Mouse (Mus musculus) CH12.LX (cell line): ENCODE data around the gene Gm7137. TPM values are rescaled to one million over a fixed set of nuclear protein-coding genes. Genes with fewer than 3 reads are reported as not detected.

Experiments
- DNase-seq: peaks from one replicate; pipeline ENCODE4 v3.0.0-alpha.2; 2013; ENCODE audit errors: extremely low read depth
- H3K27ac ChIP-seq: 2 replicates; pipeline ENCODE4 v1.5.1; 2012; ENCODE audit warnings: low read depth, mild to moderate bottlenecking, control low read depth, moderate library complexity; ENCODE audit not compliant: insufficient read depth
- H3K27me3 ChIP-seq: replicated peaks from 2 replicates; pipeline ENCODE3; 2012; ENCODE audit warnings: inconsistent platforms
- H3K36me3 ChIP-seq, 2 experiments: replicated peaks in 1 of 2; 2 replicates each; pipeline versions ENCODE3 to v1.6.1; 2012; ENCODE audit warnings: inconsistent platforms in 1 of 2, low read length in 1 of 2, mild to moderate bottlenecking in 1 of 2, mixed read lengths in 1 of 2, moderate library complexity in 1 of 2; ENCODE audit not compliant: control insufficient read depth in 1 of 2, insufficient read depth in 1 of 2
- H3K4me1 ChIP-seq, 2 experiments: 2 replicates each; pipeline ENCODE4 v1.6.1; 2012; ENCODE audit warnings: inconsistent platforms in 1 of 2, moderate library complexity in 1 of 2; ENCODE audit not compliant: insufficient read depth in 2 of 2, control insufficient read depth in 1 of 2
- H3K4me2 ChIP-seq: 2 replicates; pipeline ENCODE4 v1.6.1; 2012; ENCODE audit warnings: low read depth, mild to moderate bottlenecking, control low read depth; ENCODE audit not compliant: poor library complexity, insufficient read depth, severe bottlenecking
- H3K4me3 ChIP-seq, 3 experiments: fragments of 150-350 bp in 1 of 3; sonication (generic) in 1 of 3; replicated peaks in 1 of 3; 2 replicates each; pipeline versions ENCODE3 to v1.5.1; 2011 to 2012; ENCODE audit warnings: low read depth in 2 of 3, low read length in 2 of 3, mild to moderate bottlenecking in 2 of 3, moderate library complexity in 2 of 3, control low read depth in 1 of 3, improper control_type of control experiment in 1 of 3, inconsistent platforms in 1 of 3, mixed read lengths in 1 of 3; ENCODE audit not compliant: poor library complexity in 1 of 3
- H3K79me2 ChIP-seq: replicated peaks from 2 replicates; pipeline ENCODE4 v1.6.1; 2012; ENCODE audit warnings: mild to moderate bottlenecking, moderate library complexity; ENCODE audit not compliant: control insufficient read depth, poor library complexity, insufficient read depth, severe bottlenecking; ENCODE audit errors: extremely low read depth
- H3K9ac ChIP-seq: 2 replicates; pipeline ENCODE4 v1.6.1; 2012; ENCODE audit warnings: low read depth, mild to moderate bottlenecking, control low read depth, moderate library complexity; ENCODE audit not compliant: insufficient read depth
- H3K9me3 ChIP-seq: replicated peaks from 2 replicates; pipeline ENCODE3; 2012; ENCODE audit warnings: low read length, inconsistent platforms, mixed read lengths
- E2F4 ChIP-seq: IDR thresholded peaks from 2 replicates; pipeline ENCODE4 v1.6.1; 2011; ENCODE audit warnings: low read depth, low read length, improper control_type of control experiment; ENCODE audit not compliant: insufficient replicate concordance
- EP300 ChIP-seq: IDR thresholded peaks from 2 replicates; pipeline ENCODE4 v1.6.1; 2011; ENCODE audit warnings: low read length, improper control_type of control experiment
- IRF4 ChIP-seq: IDR thresholded peaks from 2 replicates; pipeline ENCODE4 v1.6.1; 2014; ENCODE audit warnings: low read depth, mild to moderate bottlenecking, inconsistent platforms, low read length, improper control_type of control experiment
- MEF2A ChIP-seq: IDR thresholded peaks from 2 replicates; pipeline ENCODE4 v1.6.1; 2014; ENCODE audit warnings: low read depth, mild to moderate bottlenecking, inconsistent platforms, low read length, improper control_type of control experiment, borderline replicate concordance
- POLR2A ChIP-seq: IDR thresholded peaks from 2 replicates; pipeline ENCODE4 v1.6.1; 2011; ENCODE audit warnings: low read depth, mild to moderate bottlenecking, improper control_type of control experiment, low read length
- SMC3 ChIP-seq: IDR thresholded peaks from 2 replicates; pipeline ENCODE4 v1.6.1; 2011; ENCODE audit warnings: low read depth, low read length, improper control_type of control experiment
- ZNF384 ChIP-seq: IDR thresholded peaks from 2 replicates; pipeline ENCODE4 v1.6.1; 2012; ENCODE audit warnings: low read depth, low read length, improper control_type of control experiment, inconsistent platforms
- dilution Hi-C: fragments of 300-500 bp; cut with MboI; formaldehyde crosslinking; loops from 2 replicates; pipeline ENCODE4 v1.14.3; 2020; ENCODE audit warnings: low sequenced_read_pairs; ENCODE audit not compliant: extremely low pct_unique_long_range_greater_than_20kb, extremely low pct_ligation_motif_present
- in situ Hi-C: fragments of 300-500 bp; cut with MboI; formaldehyde crosslinking; loops from 3 replicates; pipeline ENCODE4 v1.14.3; 2019; ENCODE audit warnings: low sequenced_read_pairs, low pct_ligation_motif_present, low pct_unique_long_range_greater_than_20kb, mixed read lengths
- polyA plus RNA-seq: library from polyadenylated mRNA; unstranded; fragments of >175 nt; gene quantifications from 2 replicates; pipeline ENCODE4 v1.2.1, GENCODE M21; 2012; ENCODE audit warnings: low read depth; ENCODE audit not compliant: insufficient read length
- total RNA-seq, 2 experiments: library from RNA; depleted of rRNA; stranded (reverse); fragments of 300-350 nt in 1 of 2; fragments of >200 nt in 1 of 2; gene quantifications; 2 replicates each; pipeline ENCODE4 v1.2.3; 2012 to 2014

Gm7137 gene
- total and polyA plus RNA-seq, 3 experiments = not detected

GRCm38 (mm10) chr10:77738929-77739328 is 49.1 kb downstream of the Gm7137 start:
- Histone ChIP-seq H3K4me1 (peaks cover 0 to 5% of the 10 kb centered on the region in 2 experiments; a peak in 2 of 4 replicates), H3K4me3 (no peak overlapping the region), H3K27ac (no peak overlapping the region), H3K27me3 (peaks cover 47% of the 10 kb centered on the region), H3K4me2 (peak overlapping the region; percentile 37; the same call in 1 of the 2 replicates), H3K36me3 (no peaks in the 10 kb centered on the region), H3K79me2 (no peaks in the 10 kb centered on the region), H3K9ac (no peak overlapping the region), H3K9me3 (peaks cover 11% of the 10 kb centered on the region)
- TF ChIP-seq ZNF384 = no peak
- TF ChIP-seq POLR2A = no peak
- TF ChIP-seq SMC3 = no peak
- TF ChIP-seq E2F4 = no peak
- no peak for TF ChIP-seq MEF2A
- peak; percentile 57 for TF ChIP-seq IRF4
- TF ChIP-seq EP300 = peak; percentile 60
- dilution Hi-C loops = no loop called here
- in situ Hi-C loops = no loop called here
- DNase-seq = no peak

Other genes starting within 250 kb of the Gm7137 start
Only the 20 nearest of the 31 such genes appear.
- not detected in 2 replicates for gene Gm10272, start 81.6 kb downstream of the Gm7137 start, total RNA-seq (2012; rRNA removed)
- gene Gm10272, start 81.6 kb downstream of the Gm7137 start, total RNA-seq (2014; rRNA removed) = not detected in 2 replicates
- not detected in 2 replicates for gene Gm10272, start 81.6 kb downstream of the Gm7137 start, polyA plus RNA-seq
- gene Gm10024, start 76.7 kb downstream of the Gm7137 start, total RNA-seq (2012; rRNA removed) = not detected in 2 replicates
- not detected in 2 replicates for gene Gm10024, start 76.7 kb downstream of the Gm7137 start, total RNA-seq (2014; rRNA removed)
- gene Gm10024, start 76.7 kb downstream of the Gm7137 start, polyA plus RNA-seq = not detected in 2 replicates
- gene Gm10142, start 72.4 kb downstream of the Gm7137 start, total RNA-seq (2012; rRNA removed) = not detected in 2 replicates
- gene Gm10142, start 72.4 kb downstream of the Gm7137 start, total RNA-seq (2014; rRNA removed) = not detected in 2 replicates
- not detected in 2 replicates for gene Gm10142, start 72.4 kb downstream of the Gm7137 start, polyA plus RNA-seq
- gene Krtap12-1, start 67.6 kb downstream of the Gm7137 start, total RNA-seq (2012; rRNA removed) = not detected in 2 replicates
- not detected in 2 replicates for gene Krtap12-1, start 67.6 kb downstream of the Gm7137 start, total RNA-seq (2014; rRNA removed)
- gene Krtap12-1, start 67.6 kb downstream of the Gm7137 start, polyA plus RNA-seq = not detected in 2 replicates
- not detected in 2 replicates for gene Gm10100, start 61.7 kb downstream of the Gm7137 start, total RNA-seq (2012; rRNA removed)
- not detected in 2 replicates for gene Gm10100, start 61.7 kb downstream of the Gm7137 start, total RNA-seq (2014; rRNA removed)
- gene Gm10100, start 61.7 kb downstream of the Gm7137 start, polyA plus RNA-seq = not detected in 2 replicates
- gene Gm18596, start 45.6 kb downstream of the Gm7137 start, total RNA-seq (2012; rRNA removed) = not detected in 2 replicates
- not detected in 2 replicates for gene Gm18596, start 45.6 kb downstream of the Gm7137 start, total RNA-seq (2014; rRNA removed)
- gene Gm18596, start 45.6 kb downstream of the Gm7137 start, polyA plus RNA-seq = not detected in 2 replicates
- gene Gm9736, start 36.8 kb downstream of the Gm7137 start, total RNA-seq (2012; rRNA removed) = not detected in 2 replicates
- gene Gm9736, start 36.8 kb downstream of the Gm7137 start, total RNA-seq (2014; rRNA removed) = not detected in 2 replicates
- gene Gm9736, start 36.8 kb downstream of the Gm7137 start, polyA plus RNA-seq = not detected in 2 replicates
- gene Gm3233, start 28.5 kb downstream of the Gm7137 start, total RNA-seq (2012; rRNA removed) = not detected in 2 replicates
- not detected in 2 replicates for gene Gm3233, start 28.5 kb downstream of the Gm7137 start, total RNA-seq (2014; rRNA removed)
- not detected in 2 replicates for gene Gm3233, start 28.5 kb downstream of the Gm7137 start, polyA plus RNA-seq
- gene Gm3238, start 16.9 kb downstream of the Gm7137 start, total RNA-seq (2012; rRNA removed) = not detected in 2 replicates
- not detected in 2 replicates for gene Gm3238, start 16.9 kb downstream of the Gm7137 start, total RNA-seq (2014; rRNA removed)
- gene Gm3238, start 16.9 kb downstream of the Gm7137 start, polyA plus RNA-seq = not detected in 2 replicates
- gene Gm7138, start 11.3 kb downstream of the Gm7137 start, total RNA-seq (2012; rRNA removed) = not detected in 2 replicates
- gene Gm7138, start 11.3 kb downstream of the Gm7137 start, total RNA-seq (2014; rRNA removed) = not detected in 2 replicates
- gene Gm7138, start 11.3 kb downstream of the Gm7137 start, polyA plus RNA-seq = not detected in 2 replicates
- not detected in 2 replicates for gene Gm3250, start 5.7 kb downstream of the Gm7137 start, total RNA-seq (2012; rRNA removed)
- not detected in 2 replicates for gene Gm3250, start 5.7 kb downstream of the Gm7137 start, total RNA-seq (2014; rRNA removed)
- not detected in 2 replicates for gene Gm3250, start 5.7 kb downstream of the Gm7137 start, polyA plus RNA-seq
- gene Gm9639, start 6.9 kb upstream of the Gm7137 start, total RNA-seq (2012; rRNA removed) = not detected in 2 replicates
- not detected in 2 replicates for gene Gm9639, start 6.9 kb upstream of the Gm7137 start, total RNA-seq (2014; rRNA removed)
- not detected in 2 replicates for gene Gm9639, start 6.9 kb upstream of the Gm7137 start, polyA plus RNA-seq
- gene Gm19668, start 10.9 kb upstream of the Gm7137 start, total RNA-seq (2012; rRNA removed) = not detected in 2 replicates
- gene Gm19668, start 10.9 kb upstream of the Gm7137 start, total RNA-seq (2014; rRNA removed) = not detected in 2 replicates
- not detected in 2 replicates for gene Gm19668, start 10.9 kb upstream of the Gm7137 start, polyA plus RNA-seq
- gene Gm9507, start 23.6 kb upstream of the Gm7137 start, total RNA-seq (2012; rRNA removed) = not detected in 2 replicates
- gene Gm9507, start 23.6 kb upstream of the Gm7137 start, total RNA-seq (2014; rRNA removed) = not detected in 2 replicates
- gene Gm9507, start 23.6 kb upstream of the Gm7137 start, polyA plus RNA-seq = not detected in 2 replicates
- not detected in 2 replicates for gene Gm2696, start 26.5 kb upstream of the Gm7137 start, total RNA-seq (2012; rRNA removed)
- gene Gm2696, start 26.5 kb upstream of the Gm7137 start, total RNA-seq (2014; rRNA removed) = not detected in 2 replicates
- gene Gm2696, start 26.5 kb upstream of the Gm7137 start, polyA plus RNA-seq = not detected in 2 replicates
- gene Krtap10-4, start 38.9 kb upstream of the Gm7137 start, total RNA-seq (2012; rRNA removed) = not detected in 2 replicates
- gene Krtap10-4, start 38.9 kb upstream of the Gm7137 start, total RNA-seq (2014; rRNA removed) = not detected in 2 replicates
- gene Krtap10-4, start 38.9 kb upstream of the Gm7137 start, polyA plus RNA-seq = not detected in 2 replicates
- not detected in 2 replicates for gene Krtap10-10, start 47.7 kb upstream of the Gm7137 start, total RNA-seq (2012; rRNA removed)
- gene Krtap10-10, start 47.7 kb upstream of the Gm7137 start, total RNA-seq (2014; rRNA removed) = not detected in 2 replicates
- not detected in 2 replicates for gene Krtap10-10, start 47.7 kb upstream of the Gm7137 start, polyA plus RNA-seq
- gene Gm36176, start 58.6 kb upstream of the Gm7137 start, total RNA-seq (2012; rRNA removed) = not detected in 2 replicates
- gene Gm36176, start 58.6 kb upstream of the Gm7137 start, total RNA-seq (2014; rRNA removed) = not detected in 2 replicates
- not detected in 2 replicates for gene Gm36176, start 58.6 kb upstream of the Gm7137 start, polyA plus RNA-seq
- gene Gm10318, start 64.7 kb upstream of the Gm7137 start, total RNA-seq (2012; rRNA removed) = not detected in 2 replicates
- gene Gm10318, start 64.7 kb upstream of the Gm7137 start, total RNA-seq (2014; rRNA removed) = not detected in 2 replicates
- gene Gm10318, start 64.7 kb upstream of the Gm7137 start, polyA plus RNA-seq = not detected in 2 replicates
- gene Gm3285, start 73.8 kb upstream of the Gm7137 start, total RNA-seq (2012; rRNA removed) = not detected in 2 replicates
- gene Gm3285, start 73.8 kb upstream of the Gm7137 start, total RNA-seq (2014; rRNA removed) = not detected in 2 replicates
- gene Gm3285, start 73.8 kb upstream of the Gm7137 start, polyA plus RNA-seq = not detected in 2 replicates